ENCODE assay signal across 8 mouse cellular contexts in the genomic region with DNA sequence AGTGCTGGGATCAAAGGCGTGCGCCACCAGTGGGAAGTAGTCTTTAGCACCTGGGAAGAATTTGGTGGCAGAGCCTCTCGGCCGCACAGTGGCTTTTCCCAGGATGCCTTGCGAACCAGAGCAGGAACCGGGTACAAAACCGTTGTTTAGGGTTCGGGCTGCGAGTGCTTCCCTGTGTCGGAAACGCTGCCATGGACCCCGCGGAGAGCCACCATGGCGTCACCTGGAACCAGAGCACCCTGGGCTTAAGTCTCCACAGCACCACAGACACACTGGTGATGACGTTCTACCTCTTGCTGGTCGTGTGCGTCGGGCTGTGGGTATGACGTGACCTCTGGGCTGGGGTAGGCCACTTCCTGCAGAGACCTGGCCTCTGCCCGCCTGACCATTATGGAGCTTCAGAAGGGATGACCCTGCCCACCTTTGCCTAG. TPM values are rescaled to one million over a fixed set of nuclear protein-coding genes. Genes with fewer than 3 reads are reported as not detected.
DNase-seq lines count a peak whose midpoint lies in the region; ATAC-seq lines count a peak whose summit lies in the region.

A gene (plus strand): TSS at position 134 of the 431 bp plus-strand sequence.

- ATAC-seq in embryonic facial prominence, embryonic 11.5 days (replicated peaks; ENCODE audit: insufficient number of reproducible peaks, low FRiP score, low TSS enrichment, low read depth), result no peak

- peaks cover 18% of the 10 kb centered on the region for H3K4me1 ChIP-seq in heart, embryonic 10.5 days
- no peaks in the 10 kb centered on the region for H3K4me1 ChIP-seq in embryonic facial prominence, embryonic 11.5 days (ENCODE audit: control insufficient read depth, insufficient read depth, low read length)
- peaks cover 22% of the 10 kb centered on the region for H3K4me1 ChIP-seq in limb, embryonic 10.5 days

- no peak for DNase-seq in heart, embryonic 10.5 days (ENCODE audit: low spot score)
- DNase-seq in heart, adult 9 months (ENCODE audit: low spot score in 2 of 2), result no peak
- peak; percentile 20 for DNase-seq in embryonic facial prominence, embryonic 11.5 days (ENCODE audit: low spot score)
- DNase-seq in limb, embryonic 10.5 days (ENCODE audit: low spot score), result no peak
- peak; percentile 12 to 45 for DNase-seq in natural killer cell, adult 2 months (ENCODE audit: low spot score in 2 of 2)
- DNase-seq in adrenal gland, postnatal 25 days, result no peak
- no peak for DNase-seq in gastrocnemius, adult 18-20 months (ENCODE audit: low spot score)
- no peak for DNase-seq in left cerebral cortex, postnatal 25 days (ENCODE audit: low spot score in 2 of 2)

- 22% methylated on average over 20 of the region's 20 CpGs for WGBS in heart, embryonic 10.5 days
- 36% methylated on average over 20 of the region's 20 CpGs for WGBS in embryonic facial prominence, embryonic 11.5 days
- WGBS in limb, embryonic 10.5 days, result 36% methylated on average over 20 of the region's 20 CpGs

- peak within 1 kb of the TSS; percentile 45 for H3K4me3 ChIP-seq in heart, embryonic 10.5 days
- peak within 1 kb of the TSS; percentile 21 for H3K4me3 ChIP-seq in embryonic facial prominence, embryonic 11.5 days (ENCODE audit: low read depth, low read length)
- peak within 1 kb of the TSS; percentile 41 for H3K4me3 ChIP-seq in limb, embryonic 10.5 days

- H3K27me3 ChIP-seq in heart, embryonic 10.5 days (ENCODE audit: insufficient read depth, poor library complexity, severe bottlenecking), result peaks cover 22% of the 10 kb centered on the region
- no peaks in the 10 kb centered on the region for H3K27me3 ChIP-seq in embryonic facial prominence, embryonic 11.5 days (ENCODE audit: control insufficient read depth, insufficient read depth, low read length)
- H3K27me3 ChIP-seq in limb, embryonic 10.5 days (ENCODE audit: low read depth, poor library complexity, severe bottlenecking), result peaks cover 23% of the 10 kb centered on the region

- no peaks in the 10 kb centered on the region for H3K9me3 ChIP-seq in heart, embryonic 10.5 days
- H3K9me3 ChIP-seq in embryonic facial prominence, embryonic 11.5 days (replicated peaks; ENCODE audit: control insufficient read depth, low read length), result no peaks in the 10 kb centered on the region
- H3K9me3 ChIP-seq in limb, embryonic 10.5 days (replicated peaks), result no peaks in the 10 kb centered on the region

- H3K9ac ChIP-seq in embryonic facial prominence, embryonic 11.5 days (replicated peaks; ENCODE audit: low read length), result peak within 1 kb of the TSS; percentile 32; the same call in 1 of the 2 replicates

- intact Hi-C loops in left cerebral cortex, postnatal 25 days (cut with DNase I), result loop anchor here (5.0 kb wide), 1 partner anchor 317 kb away; no protein-coding TSS in a partner anchor

- peak within 1 kb of the TSS; percentile 48; the same call in 1 of the 2 replicates for H3K27ac ChIP-seq in heart, embryonic 10.5 days
- H3K27ac ChIP-seq in embryonic facial prominence, embryonic 11.5 days (replicated peaks; ENCODE audit: low read depth, low read length), result no peak within 1 kb of the TSS
- peak within 1 kb of the TSS; percentile 53 for H3K27ac ChIP-seq in limb, embryonic 10.5 days

- H3K4me2 ChIP-seq in embryonic facial prominence, embryonic 11.5 days (ENCODE audit: low read depth, low read length), result peak within 1 kb of the TSS; percentile 36

- H3K36me3 ChIP-seq in heart, embryonic 10.5 days, result no peaks in the 10 kb centered on the region
- no peaks in the 10 kb centered on the region for H3K36me3 ChIP-seq in embryonic facial prominence, embryonic 11.5 days (replicated peaks; ENCODE audit: control insufficient read depth, insufficient read depth, low read depth, low read length)
- no peaks in the 10 kb centered on the region for H3K36me3 ChIP-seq in limb, embryonic 10.5 days

RNA-seq across cellular contexts. Expression of the gene that starts here (rescaled TPM):
- 0.12 TPM in 1 of 2 replicates, not detected in the other for polyA plus RNA-seq in heart, embryonic 10.5 days (2016; fragmentation: Nextera tagmentation; extraction: Ambion mirVana)
- not detected in 2 replicates for polyA plus RNA-seq in embryonic facial prominence, embryonic 11.5 days (2014; fragmentation: Nextera tagmentation; extraction: Ambion mirVana)
- 0.06 TPM in 1 of 2 replicates, not detected in the other for polyA plus RNA-seq in limb, embryonic 10.5 days (2016; fragmentation: Nextera tagmentation; extraction: Ambion mirVana)
- not detected in 2 replicates for total RNA-seq in adrenal gland, postnatal 25 days (2021)
- total RNA-seq in gastrocnemius, adult 18-20 months (2021), result not detected
- total RNA-seq in left cerebral cortex, postnatal 25 days (2021), result not detected

Comparison
In these comparisons a context has a peak if more than half of its experiments do, and no peak if none do; other contexts are left out.
1. Peak in DNase-seq, H3K4me3 ChIP-seq, H3K9ac ChIP-seq and H3K4me2 ChIP-seq in embryonic facial prominence, embryonic 11.5 days; RNA of the gene not detected or under 1 TPM.
2. DNase-seq: peak in natural killer cell, adult 2 months (2 of 2); none in heart, embryonic 10.5 days (single experiment), heart, adult 9 months (0 of 2), limb, embryonic 10.5 days (single experiment), adrenal gland, postnatal 25 days (single experiment), gastrocnemius, adult 18-20 months (single experiment) and left cerebral cortex, postnatal 25 days (0 of 2).
3. Peak in every context shown above with its lines, with median percentiles within 50 percentile points of each other: H3K4me3 ChIP-seq.